Comparison of ENCODE assay signal across 7 mouse cellular contexts in the genomic region with DNA sequence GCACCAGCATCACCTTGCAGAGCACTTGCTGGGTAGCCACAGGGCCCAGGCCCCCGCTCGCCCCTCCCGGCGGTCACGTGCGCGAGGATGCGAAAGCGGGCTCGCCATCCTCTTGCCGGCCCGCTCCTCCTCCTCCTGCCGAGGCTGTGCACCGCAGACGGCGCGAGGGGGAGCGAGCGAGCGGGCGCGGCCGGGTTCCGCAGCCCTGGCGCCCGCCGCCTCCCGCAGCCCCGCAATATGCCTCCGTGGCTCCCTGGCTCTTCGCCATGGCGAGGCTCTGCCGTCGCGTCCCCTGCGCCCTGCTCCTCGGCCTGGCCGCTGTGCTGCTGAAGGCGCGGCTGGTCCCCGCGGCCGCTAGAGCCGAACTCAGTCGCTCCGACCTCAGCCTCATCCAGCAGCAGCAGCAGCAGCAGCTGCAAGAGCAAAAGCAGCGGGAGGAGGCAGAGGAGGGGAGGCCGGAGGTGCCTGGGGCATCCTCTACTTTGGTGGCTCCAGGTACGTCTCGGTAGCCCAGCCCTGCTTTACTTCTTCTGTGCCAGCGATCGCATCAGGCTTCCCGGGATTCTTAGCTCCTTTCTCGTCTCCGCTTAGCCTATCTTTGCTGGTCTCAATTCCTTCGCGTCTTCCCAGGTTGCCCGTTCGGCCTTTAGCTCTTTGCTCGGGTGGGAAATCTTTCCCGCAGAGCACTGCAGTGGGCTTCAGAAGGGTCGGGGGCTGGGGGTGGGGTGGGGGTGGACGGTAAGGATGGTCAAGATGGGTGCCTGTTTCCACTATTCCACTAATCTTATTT. TPM values are rescaled to one million over a fixed set of nuclear protein-coding genes. Genes with fewer than 3 reads are reported as not detected.
DNase-seq lines count a peak whose midpoint lies in the region; ATAC-seq and TF ChIP-seq lines count a peak whose summit lies in the region.

A gene (plus strand): TSS at position 154 of the 790 bp plus-strand sequence.

- H3K27ac ChIP-seq in intestine, postnatal 0 days (ENCODE audit: low read depth, low read length) = no peak within 1 kb of the TSS
- peak within 1 kb of the TSS; percentile 71 for H3K27ac ChIP-seq in midbrain, embryonic 11.5 days (ENCODE audit: low read depth, low read length)

- H3K4me1 ChIP-seq in intestine, postnatal 0 days (replicated peaks; ENCODE audit: control insufficient read depth, insufficient read depth, low read length) = no peaks in the 10 kb centered on the region
- peaks cover 4% of the 10 kb centered on the region; the same call in 1 of the 2 replicates for H3K4me1 ChIP-seq in midbrain, embryonic 11.5 days (ENCODE audit: control insufficient read depth, insufficient read depth, low read length)

- WGBS in intestine, postnatal 0 days = under 1% methylated on average over 63 of the region's 63 CpGs
- under 1% methylated on average over 63 of the region's 63 CpGs for WGBS in midbrain, embryonic 11.5 days

- peak within 1 kb of the TSS; percentile 32 for H3K9ac ChIP-seq in intestine, postnatal 0 days (ENCODE audit: low read depth, low read length)
- peak within 1 kb of the TSS; percentile 93 for H3K9ac ChIP-seq in midbrain, embryonic 11.5 days (ENCODE audit: low read length)

- peak; percentile 53 to 69 for DNase-seq in adrenal gland, adult 18-20 months (ENCODE audit: low spot score in 2 of 2)
- peak; percentile 93 for DNase-seq in embryo, embryonic 11 days
- DNase-seq in left cerebral cortex, postnatal 4 days = peak; percentile 91
- DNase-seq in midbrain, embryonic 11.5 days (ENCODE audit: low spot score, missing footprints) = peak; percentile 98
- DNase-seq in skeletal muscle tissue, adult 2 months (ENCODE audit: low read depth, low spot score) = peak; percentile 30

- peak; percentile 94 for ATAC-seq in granulocyte monocyte progenitor cell, adult 5-6 weeks (replicated peaks; ENCODE audit: poor library complexity, severe bottlenecking)
- ATAC-seq in intestine, postnatal 0 days = peak; percentile 60
- peak; percentile 97 for ATAC-seq in midbrain, embryonic 11.5 days (ENCODE audit: low FRiP score)

- peaks cover 12% of the 10 kb centered on the region; the same call in 1 of the 2 replicates for H3K27me3 ChIP-seq in intestine, postnatal 0 days (replicated peaks; ENCODE audit: control insufficient read depth, insufficient read depth, low read length)
- no peaks in the 10 kb centered on the region for H3K27me3 ChIP-seq in midbrain, embryonic 11.5 days (ENCODE audit: control insufficient read depth, insufficient read depth, low read length)

- H3K36me3 ChIP-seq in intestine, postnatal 0 days (ENCODE audit: control insufficient read depth, insufficient read depth) = no peaks in the 10 kb centered on the region
- H3K36me3 ChIP-seq in midbrain, embryonic 11.5 days (ENCODE audit: control insufficient read depth, insufficient read depth, low read length) = no peaks in the 10 kb centered on the region

- TF ChIP-seq CTCF in intestine, postnatal 0 days (IDR thresholded peaks at IDR 0.05; ENCODE audit: low read depth) = peak; percentile 59

- intact Hi-C loops in left cerebral cortex, postnatal 4 days (cut with DNase I) = no loop called here

- peak within 1 kb of the TSS; percentile 55 for H3K4me3 ChIP-seq in intestine, postnatal 0 days (ENCODE audit: low read depth, low read length)
- H3K4me3 ChIP-seq in midbrain, embryonic 11.5 days (ENCODE audit: low read depth, low read length) = peak within 1 kb of the TSS; percentile 58

- no peaks in the 10 kb centered on the region for H3K9me3 ChIP-seq in intestine, postnatal 0 days (ENCODE audit: control insufficient read depth)
- no peaks in the 10 kb centered on the region for H3K9me3 ChIP-seq in midbrain, embryonic 11.5 days (ENCODE audit: control insufficient read depth, low read length)

- peak within 1 kb of the TSS; percentile 90 for H3K4me2 ChIP-seq in intestine, postnatal 0 days (replicated peaks; ENCODE audit: low read depth)
- peak within 1 kb of the TSS; percentile 64 for H3K4me2 ChIP-seq in midbrain, embryonic 11.5 days

RNA-seq across cellular contexts. Expression of the gene that starts here (rescaled TPM):
- 1 to 10 TPM; 4.5 to 5.5 TPM for total RNA-seq in adrenal gland, adult 18-20 months (2021)
- total RNA-seq in granulocyte monocyte progenitor cell, adult 5-6 weeks (2014; fragmentation: Nextera tagmentation) = not detected in 2 replicates
- total RNA-seq in granulocyte monocyte progenitor cell, adult 5-6 weeks (2017) = not detected in 2 replicates
- 3.6 and 4.2 TPM in 2 replicates for polyA plus RNA-seq in intestine, postnatal 0 days (2015; fragmentation: Nextera tagmentation; extraction: Ambion mirVana)
- 100 to 1,000 TPM; 133 to 144 TPM for total RNA-seq in left cerebral cortex, postnatal 4 days (2021)
- 42.8 and 49.5 TPM in 2 replicates for polyA plus RNA-seq in midbrain, embryonic 11.5 days (2014; fragmentation: Nextera tagmentation; extraction: Ambion mirVana)

Comparison
In these comparisons a context has a peak if more than half of its experiments do, and no peak if none do; other contexts are left out.
1. RNA of the gene that starts here (total RNA-seq): 133 to 144 TPM in left cerebral cortex, postnatal 4 days; 4.5 to 5.5 TPM in adrenal gland, adult 18-20 months and not detected in granulocyte monocyte progenitor cell, adult 5-6 weeks; every median in the first group is over 10 times any median in the second.
2. Peak in ATAC-seq in granulocyte monocyte progenitor cell, adult 5-6 weeks; RNA of the gene not detected or under 1 TPM.
3. DNase-seq: peak in every context shown above with its lines; median percentile 98 in midbrain, embryonic 11.5 days; 93 in embryo, embryonic 11 days; 91 in left cerebral cortex, postnatal 4 days; 61 in adrenal gland, adult 18-20 months; 30 in skeletal muscle tissue, adult 2 months.
4. Peak in every context shown above with its lines, with median percentiles within 50 percentile points of each other: ATAC-seq.